Mouse (Mus musculus): ENCODE measurements at regions not wholly inside any gene's neighbourhood (a gene's known extent, or its start where the extent isn't known, plus 50 kb on each side); places are given as distances from the start of the nearest gene placed in this dataset. TPM values are rescaled to one million over a fixed set of nuclear protein-coding genes. Genes with fewer than 3 reads are reported as not detected.
A peak's percentile ranks its signal among the peaks of the same experiment; 100 is the strongest.

GRCm38 (mm10) chr11:32895400-32895799, 71.0 kb upstream of the Smim23 start:
- DNase-seq (ENCODE audit: low spot score), result no peak
- Histone ChIP-seq H3K27me3 (ENCODE audit: insufficient read depth, poor library complexity, severe bottlenecking) (peaks cover 64% of the 10 kb centered on the region), H3K36me3 (no peaks in the 10 kb centered on the region), H3K27ac (no peak overlapping the region), H3K4me3 (no peak overlapping the region), H3K4me1 (0 out of 2 replicates have a peak, but pooled peaks cover 3% of the 10 kb centered on the region), H3K9me3 (no peaks in the 10 kb centered on the region)
- 57% methylated on average over 3 of the region's 3 CpGs for WGBS

- Histone ChIP-seq H3K9me3 (no peaks in the 10 kb centered on the region), H3K4me1 (no peaks in the 10 kb centered on the region), H3K4me3 (no peak overlapping the region), H3K36me3 (no peaks in the 10 kb centered on the region), H3K27ac (no peak overlapping the region), H3K27me3 (ENCODE audit: insufficient read depth, poor library complexity, severe bottlenecking) (peaks cover 68% of the 10 kb centered on the region)
- WGBS, result 65% methylated on average over 11 of the region's 11 CpGs
- DNase-seq (ENCODE audit: low spot score), result no peak
Measured at GRCm38 (mm10) chr11:32893146-32893903, 68.9 kb upstream of the Smim23 start.

- Histone ChIP-seq H3K27me3 (ENCODE audit: insufficient read depth, poor library complexity, severe bottlenecking) (peaks cover 60% of the 10 kb centered on the region; the same call in 1 of the 2 replicates), H3K4me3 (no peak overlapping the region), H3K4me1 (no peaks in the 10 kb centered on the region), H3K27ac (no peak overlapping the region), H3K9me3 (no peaks in the 10 kb centered on the region), H3K36me3 (no peaks in the 10 kb centered on the region)
- WGBS, result 81% methylated on average over 5 of the region's 5 CpGs
- DNase-seq (ENCODE audit: low spot score), result no peak
Measured at GRCm38 (mm10) chr11:32892496-32892895, 68.1 kb upstream of the Smim23 start.

- H3K4me1 ChIP-seq, result no peaks in the 10 kb centered on the region
- DNase-seq (ENCODE audit: low spot score), result peak; percentile 80
- no peaks in the 10 kb centered on the region for H3K9me3 ChIP-seq
- H3K27me3 ChIP-seq (ENCODE audit: insufficient read depth, poor library complexity, severe bottlenecking), result peaks cover 47% of the 10 kb centered on the region; the same call in 1 of the 2 replicates
- WGBS, result 31% methylated on average over 7 of the region's 7 CpGs
- H3K4me3 ChIP-seq, result no peak overlapping the region
- H3K27ac ChIP-seq, result no peak overlapping the region
- no peaks in the 10 kb centered on the region for H3K36me3 ChIP-seq
Measured at GRCm38 (mm10) chr11:32889248-32889647, 64.8 kb upstream of the Smim23 start.

GRCm38 (mm10) chr11:32884744-32885143, 60.3 kb upstream of the Smim23 start:
- H3K36me3 ChIP-seq, result no peaks in the 10 kb centered on the region
- H3K27ac ChIP-seq, result no peak overlapping the region
- no peak for DNase-seq (ENCODE audit: low spot score)
- H3K9me3 ChIP-seq, result no peaks in the 10 kb centered on the region
- WGBS, result 69% methylated on average over 4 of the region's 4 CpGs
- peaks cover 8% of the 10 kb centered on the region; the same call in 1 of the 2 replicates for H3K27me3 ChIP-seq (ENCODE audit: insufficient read depth, poor library complexity, severe bottlenecking)
- no peaks in the 10 kb centered on the region for H3K4me1 ChIP-seq
- no peak overlapping the region for H3K4me3 ChIP-seq

GRCm38 (mm10) chr11:32883062-32883852, 58.9 kb upstream of the Smim23 start:
- H3K27me3 ChIP-seq (ENCODE audit: insufficient read depth, poor library complexity, severe bottlenecking), result no peaks in the 10 kb centered on the region
- no peaks in the 10 kb centered on the region for H3K4me1 ChIP-seq
- no peak for DNase-seq (ENCODE audit: low spot score)
- H3K27ac ChIP-seq, result no peak overlapping the region
- H3K4me3 ChIP-seq, result no peak overlapping the region
- WGBS, result 46% methylated on average over 9 of the region's 10 CpGs
- H3K9me3 ChIP-seq, result no peaks in the 10 kb centered on the region
- no peaks in the 10 kb centered on the region for H3K36me3 ChIP-seq

- 85% methylated on average over 3 of the region's 3 CpGs for WGBS
- Histone ChIP-seq H3K4me3 (no peak overlapping the region), H3K27ac (no peak overlapping the region), H3K9me3 (no peaks in the 10 kb centered on the region), H3K27me3 (ENCODE audit: insufficient read depth, poor library complexity, severe bottlenecking) (no peaks in the 10 kb centered on the region), H3K4me1 (no peaks in the 10 kb centered on the region), H3K36me3 (no peaks in the 10 kb centered on the region)
- no peak for DNase-seq (ENCODE audit: low spot score)
Measured at GRCm38 (mm10) chr11:32878967-32879366, 54.6 kb upstream of the Smim23 start.

Small RNA genes in the stretch of these regions (microRNA-seq; reads per million reads assigned to microRNA genes)
- gene Gm26052, result not detected
